Mouse (Mus musculus) liver, embryonic 14.5 days (tissue): ENCODE measurements around the gene Spta1.

Experiments
- CTCF ChIP-seq: IDR thresholded peaks from 2 replicates; pipeline ENCODE4 v1.5.1; 2016; ENCODE audit warnings: antibody characterized with exemption, low read depth, control low read depth
- EP300 ChIP-seq: IDR thresholded peaks from 2 replicates; pipeline ENCODE4 v1.6.1; 2016; ENCODE audit warnings: antibody characterized with exemption, low read depth

DNA sequence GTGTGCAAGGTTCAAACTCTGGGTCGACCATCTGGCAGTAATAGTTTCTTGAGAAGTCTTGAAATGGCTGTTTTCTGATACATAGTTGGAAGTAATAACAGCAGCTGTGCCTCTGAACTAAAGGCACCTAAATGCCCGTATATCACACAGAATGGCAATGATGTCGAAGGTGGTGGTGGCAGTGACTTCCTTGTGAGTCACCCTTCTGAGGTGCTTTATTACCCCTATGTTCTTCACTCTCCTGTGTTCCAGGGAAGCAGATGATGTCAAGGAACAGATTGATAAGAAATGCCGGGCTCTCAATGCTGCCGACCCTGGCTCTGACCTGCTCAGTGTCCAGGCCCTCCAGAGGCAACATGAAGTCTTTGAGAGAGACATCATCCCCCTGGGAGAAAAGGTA is 39.7 kb downstream of the Spta1 start:
- TF ChIP-seq EP300 = no peak
- no peak for TF ChIP-seq CTCF
